Mouse (Mus musculus) C2C12 (cell line): ENCODE results near the gene Tenm2. TPM values are rescaled to one million over a fixed set of nuclear protein-coding genes. Genes with fewer than 3 reads are reported as not detected.

Experiments
- H3K27me3 ChIP-seq: one replicate; pipeline ENCODE4 v1.6.1; 2011; ENCODE audit not compliant: control insufficient read depth, insufficient read depth, insufficient read length
- H3K36me3 ChIP-seq: one replicate; pipeline ENCODE4 v1.6.1; 2011; ENCODE audit not compliant: control insufficient read depth, insufficient read depth
- H3K4me3 ChIP-seq: one replicate; pipeline ENCODE4 v1.5.1; 2011; ENCODE audit warnings: mild to moderate bottlenecking, control low read depth; ENCODE audit not compliant: poor library complexity, insufficient read depth, severe bottlenecking
- H3K79me2 ChIP-seq: one replicate; pipeline ENCODE4 v1.6.1; 2011; ENCODE audit not compliant: control insufficient read depth, insufficient read depth
- H3K79me3 ChIP-seq: one replicate; pipeline ENCODE4 v1.6.1; 2011; ENCODE audit warnings: low read depth, control low read depth
- H3ac ChIP-seq: one replicate; pipeline ENCODE3; 2011; ENCODE audit warnings: low read depth; ENCODE audit not compliant: control insufficient read depth, insufficient read length
- CEBPB ChIP-seq: IDR thresholded peaks from one replicate; pipeline ENCODE4 v1.6.1; 2011; ENCODE audit warnings: low read depth, mild to moderate bottlenecking, control low read depth, moderate library complexity
- CTCF ChIP-seq: IDR thresholded peaks from one replicate; pipeline ENCODE4 v1.5.1; 2011; ENCODE audit not compliant: control insufficient read depth, insufficient read depth, insufficient read length
- FOSL1 ChIP-seq: IDR thresholded peaks from one replicate; pipeline ENCODE4 v1.8.0; 2011; ENCODE audit warnings: mild to moderate bottlenecking, low read length; ENCODE audit not compliant: poor library complexity, insufficient read depth, severe bottlenecking
- MAX ChIP-seq: IDR thresholded peaks from one replicate; pipeline ENCODE4 v1.6.1; 2011; ENCODE audit warnings: mild to moderate bottlenecking, control low read depth
- MYOD1 ChIP-seq: IDR thresholded peaks from one replicate; pipeline ENCODE4 v1.6.1; 2011; ENCODE audit warnings: low read depth; ENCODE audit not compliant: control insufficient read depth, insufficient read length
- MYOG ChIP-seq: IDR thresholded peaks from one replicate; pipeline ENCODE4 v1.6.1; 2011; ENCODE audit not compliant: control insufficient read depth, insufficient read length; ENCODE audit errors: extremely low read depth
- USF1 ChIP-seq: IDR thresholded peaks from one replicate; pipeline ENCODE4 v1.6.1; 2011; ENCODE audit warnings: low read depth, mild to moderate bottlenecking, control low read depth, moderate library complexity
- polyA plus RNA-seq: library from polyadenylated mRNA; unstranded; fragments of >200 nt; fragmentation: generic; extraction: Trizol; gene quantifications from one replicate; pipeline ENCODE4 v1.2.1, GENCODE M21; 2012; ENCODE audit warnings: missing spikeins

Tenm2 gene
- polyA plus RNA-seq, 1 experiment = not detected

GRCm38 (mm10) chr11:37235021-37235795 is 556 bp downstream of the Tenm2 start:
- H3K36me3 ChIP-seq = no peaks in the 10 kb centered on the region
- TF ChIP-seq MAX (no peak), CTCF (no peak), USF1 (no peak), MYOD1 (no peak), CEBPB (no peak), MYOG (no peak), FOSL1 (no peak)
- no peak overlapping the region for H3ac ChIP-seq
- H3K4me3 ChIP-seq = no peak overlapping the region
- H3K27me3 ChIP-seq = no peaks in the 10 kb centered on the region
- no peaks in the 10 kb centered on the region for H3K79me2 ChIP-seq
- no peaks in the 10 kb centered on the region for H3K79me3 ChIP-seq

GRCm38 (mm10) chr11:37227404-37227803 is 8.4 kb downstream of the Tenm2 start:
- no peak overlapping the region for H3K4me3 ChIP-seq
- H3ac ChIP-seq = no peak overlapping the region
- H3K27me3 ChIP-seq = no peaks in the 10 kb centered on the region
- TF ChIP-seq CTCF (no peak), MAX (no peak), MYOG (no peak), CEBPB (no peak), FOSL1 (no peak), MYOD1 (no peak), USF1 (no peak)
- no peaks in the 10 kb centered on the region for H3K79me3 ChIP-seq
- H3K79me2 ChIP-seq = no peaks in the 10 kb centered on the region
- no peaks in the 10 kb centered on the region for H3K36me3 ChIP-seq

- Histone ChIP-seq H3ac (no peak overlapping the region), H3K27me3 (no peaks in the 10 kb centered on the region), H3K79me3 (no peaks in the 10 kb centered on the region), H3K36me3 (no peaks in the 10 kb centered on the region), H3K79me2 (no peaks in the 10 kb centered on the region), H3K4me3 (no peak overlapping the region)
- no peak for TF ChIP-seq USF1
- TF ChIP-seq MYOG = no peak
- no peak for TF ChIP-seq MAX
- no peak for TF ChIP-seq CEBPB
- no peak for TF ChIP-seq FOSL1
- TF ChIP-seq CTCF = no peak
- no peak for TF ChIP-seq MYOD1
Observed at GRCm38 (mm10) chr11:37226943-37227342, 8.8 kb downstream of the Tenm2 start.

- H3K4me3 ChIP-seq = no peak overlapping the region
- H3K36me3 ChIP-seq = no peaks in the 10 kb centered on the region
- H3K79me2 ChIP-seq = no peaks in the 10 kb centered on the region
- no peaks in the 10 kb centered on the region for H3K79me3 ChIP-seq
- TF ChIP-seq MAX = no peak
- no peak for TF ChIP-seq FOSL1
- no peak for TF ChIP-seq CTCF
- no peak for TF ChIP-seq MYOG
- TF ChIP-seq CEBPB = no peak
- no peak for TF ChIP-seq MYOD1
- TF ChIP-seq USF1 = no peak
- no peaks in the 10 kb centered on the region for H3K27me3 ChIP-seq
- H3ac ChIP-seq = no peak overlapping the region
Observed at GRCm38 (mm10) chr11:37222737-37223136, 13.0 kb downstream of the Tenm2 start.

- no peak overlapping the region for H3K4me3 ChIP-seq
- H3K36me3 ChIP-seq = no peaks in the 10 kb centered on the region
- H3K79me3 ChIP-seq = no peaks in the 10 kb centered on the region
- TF ChIP-seq MAX (no peak), MYOG (no peak), FOSL1 (no peak), CEBPB (no peak), CTCF (no peak), MYOD1 (no peak), USF1 (no peak)
- H3K79me2 ChIP-seq = no peaks in the 10 kb centered on the region
- H3ac ChIP-seq = no peak overlapping the region
- H3K27me3 ChIP-seq = no peaks in the 10 kb centered on the region
Observed at GRCm38 (mm10) chr11:37222056-37222455, 13.7 kb downstream of the Tenm2 start.

GRCm38 (mm10) chr11:37220921-37221320 is 14.8 kb downstream of the Tenm2 start:
- no peak overlapping the region for H3ac ChIP-seq

More at GRCm38 (mm10) chr11:37220921-37221320, 14.8 kb downstream of the Tenm2 start:
- no peak overlapping the region for H3K4me3 ChIP-seq
- H3K27me3 ChIP-seq = no peaks in the 10 kb centered on the region
- no peaks in the 10 kb centered on the region for H3K79me2 ChIP-seq
- no peaks in the 10 kb centered on the region for H3K79me3 ChIP-seq
- TF ChIP-seq CEBPB (no peak), MYOG (no peak), MAX (no peak), USF1 (no peak), FOSL1 (no peak), MYOD1 (no peak), CTCF (no peak)
- no peaks in the 10 kb centered on the region for H3K36me3 ChIP-seq
